Mouse (Mus musculus) limb, embryonic 12.5 days (tissue): ENCODE measurements around the gene Sycn. TPM values are rescaled to one million over a fixed set of nuclear protein-coding genes. Genes with fewer than 3 reads are reported as not detected.

Experiments
- ATAC-seq: fragments of 200-750 bp; cut with Nextera tagmentation; 2 replicates; pipeline ENCODE4 v1.8.0; 2017; ENCODE audit warnings: low read depth, moderate TSS enrichment; ENCODE audit not compliant: insufficient number of reproducible peaks, insufficient read depth, low FRiP score, low TSS enrichment
- H3K27ac ChIP-seq: fragments of 300-500 bp; sonication (generic); 2 replicates; pipeline ENCODE4 v1.5.1; 2016; ENCODE audit warnings: mild to moderate bottlenecking, moderate library complexity
- H3K27me3 ChIP-seq: fragments of 300-500 bp; sonication (generic); 2 replicates; pipeline ENCODE4 v1.6.1; 2016; ENCODE audit warnings: mild to moderate bottlenecking, moderate library complexity
- H3K36me3 ChIP-seq: fragments of 300-500 bp; sonication (generic); 2 replicates; pipeline ENCODE4 v1.6.1; 2016; ENCODE audit warnings: mild to moderate bottlenecking, moderate library complexity
- H3K4me1 ChIP-seq: fragments of 300-500 bp; sonication (generic); replicated peaks from 2 replicates; pipeline ENCODE4 v1.6.1; 2016
- H3K4me2 ChIP-seq: fragments of 300-500 bp; sonication (generic); 2 replicates; pipeline ENCODE4 v1.6.1; 2016; ENCODE audit warnings: mild to moderate bottlenecking, moderate library complexity
- H3K4me3 ChIP-seq: fragments of 300-500 bp; sonication (generic); replicated peaks from 2 replicates; pipeline ENCODE4 v1.5.1; 2016; ENCODE audit warnings: mild to moderate bottlenecking
- H3K9ac ChIP-seq: fragments of 300-500 bp; sonication (generic); replicated peaks from 2 replicates; pipeline ENCODE4 v1.6.1; 2016; ENCODE audit warnings: mild to moderate bottlenecking, moderate library complexity
- H3K9me3 ChIP-seq: fragments of 300-500 bp; sonication (generic); 2 replicates; pipeline ENCODE4 v1.6.1; 2016; ENCODE audit warnings: mild to moderate bottlenecking, moderate library complexity
- WGBS: fragments of 180-500 bp; shearing (Covaris S2); methylation state at CpG from one replicate; pipeline ENCODE4 v1.1.7; 2016; 5-methylcytosine and 5-hydroxymethylcytosine counted together
- polyA plus RNA-seq: library from polyadenylated mRNA; unstranded; fragments of >200 nt; fragmentation: Nextera tagmentation; extraction: Ambion mirVana; gene quantifications from 2 replicates; pipeline ENCODE4 v1.2.1, GENCODE M21; 2016

Gene Sycn
- polyA plus RNA-seq, 1 experiment from 2014 or later, result not detected

DNA sequence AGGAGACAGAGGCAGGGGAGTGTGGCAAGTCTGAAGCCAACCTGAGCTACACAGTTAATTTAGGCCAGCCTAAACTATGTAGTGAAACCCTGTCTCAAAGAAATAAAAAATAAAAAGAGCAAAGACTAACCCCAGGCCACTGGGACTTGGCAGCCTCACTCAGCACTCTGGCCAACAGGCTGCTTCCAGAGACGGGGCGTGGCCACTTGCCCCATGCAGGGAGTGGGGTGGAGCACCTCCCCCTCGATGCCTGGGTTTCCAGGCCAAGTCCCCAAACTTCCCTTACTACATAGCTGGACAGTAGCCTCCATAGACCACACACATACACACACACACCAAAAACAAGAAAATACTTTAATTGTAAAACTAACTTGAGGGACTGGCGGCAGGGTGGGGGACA is 17.8 kb downstream of the Sycn start:
- Histone ChIP-seq H3K9me3 (no peaks in the 10 kb centered on the region), H3K27me3 (no peaks in the 10 kb centered on the region), H3K36me3 (peaks cover 49% of the 10 kb centered on the region), H3K27ac (no peak overlapping the region), H3K9ac (no peak overlapping the region), H3K4me3 (no peak overlapping the region), H3K4me1 (peaks cover 10% of the 10 kb centered on the region), H3K4me2 (no peak overlapping the region)
- ATAC-seq, result no peak
- WGBS, result 46% methylated on average over 4 of the region's 4 CpGs

DNA sequence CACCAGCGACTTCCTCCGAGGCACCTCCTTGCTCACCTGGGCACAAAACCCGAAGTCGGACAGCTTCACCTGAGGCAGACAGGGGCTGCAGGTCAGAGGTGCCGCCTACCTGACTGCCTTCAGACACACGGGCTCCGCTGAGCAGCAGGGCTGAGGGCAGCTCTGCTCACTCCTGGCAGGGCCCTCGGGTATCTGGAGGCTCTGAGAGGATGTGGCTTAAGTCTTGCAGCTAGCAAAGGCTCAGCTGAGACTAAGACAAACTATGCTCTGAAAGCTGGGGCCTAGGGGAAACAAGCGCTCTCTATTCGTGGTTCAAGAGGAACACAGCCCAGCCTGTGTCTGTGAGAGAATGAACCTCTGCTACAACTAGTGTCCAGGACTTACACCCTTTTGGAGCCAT is 20.2 kb downstream of the Sycn start:
- Histone ChIP-seq H3K27ac (no peak overlapping the region), H3K9ac (no peak overlapping the region), H3K27me3 (no peaks in the 10 kb centered on the region), H3K9me3 (no peaks in the 10 kb centered on the region), H3K4me3 (no peak overlapping the region), H3K36me3 (peaks cover 73% of the 10 kb centered on the region), H3K4me1 (peaks cover 10% of the 10 kb centered on the region), H3K4me2 (no peak overlapping the region)
- 90% methylated on average over 10 of the region's 10 CpGs for WGBS
- no peak for ATAC-seq

DNA sequence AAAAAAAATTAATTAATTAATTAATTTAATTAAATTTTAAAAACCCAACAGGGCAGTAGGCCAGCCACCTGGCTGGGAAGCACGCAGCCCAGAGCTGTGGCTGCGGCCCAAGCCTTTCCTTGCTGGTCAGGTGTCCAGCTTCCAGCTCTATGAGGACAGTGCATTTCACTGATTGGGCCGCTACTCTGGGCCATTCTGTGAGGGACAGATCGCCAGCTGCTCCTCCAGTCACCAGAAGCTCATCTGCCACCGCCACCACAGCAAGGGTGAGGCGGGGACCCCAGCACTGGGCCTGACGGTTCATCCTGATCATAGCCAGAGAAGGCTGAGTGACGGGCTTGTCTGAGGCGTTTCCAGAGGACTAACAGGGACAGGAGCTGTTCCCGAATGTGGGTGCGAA is 21.3 kb downstream of the Sycn start:
- H3K9ac ChIP-seq, result no peak overlapping the region
- no peak overlapping the region for H3K27ac ChIP-seq
- H3K4me1 ChIP-seq, result peaks cover 5% of the 10 kb centered on the region; the same call in 1 of the 2 replicates
- no peak for ATAC-seq
- H3K9me3 ChIP-seq, result no peaks in the 10 kb centered on the region
- no peak overlapping the region for H3K4me2 ChIP-seq
- WGBS, result 94% methylated on average over 11 of the region's 11 CpGs
- H3K36me3 ChIP-seq, result peaks cover 84% of the 10 kb centered on the region
- no peaks in the 10 kb centered on the region for H3K27me3 ChIP-seq
- no peak overlapping the region for H3K4me3 ChIP-seq

DNA sequence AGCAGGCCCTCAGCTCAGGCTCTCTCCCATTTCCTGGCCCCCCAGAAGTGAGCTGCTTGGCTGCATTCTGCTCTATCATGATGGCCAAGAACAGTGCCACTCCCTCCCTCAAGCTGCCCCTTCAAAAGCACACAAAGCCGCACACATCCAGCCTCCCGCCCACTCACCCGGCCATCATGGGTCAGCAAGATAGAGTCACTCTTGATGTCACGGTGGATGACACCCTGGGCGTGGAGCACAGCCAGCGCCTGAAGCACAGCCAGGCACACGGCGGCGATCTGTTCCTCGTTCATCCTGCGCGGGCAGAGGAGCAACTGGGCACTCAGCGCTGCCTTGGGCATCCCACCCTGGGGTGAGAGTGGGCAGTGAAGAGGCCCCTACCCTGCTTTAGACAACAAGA is 21.7 kb downstream of the Sycn start:
- ATAC-seq, result no peak
- Histone ChIP-seq H3K9ac (no peak overlapping the region), H3K36me3 (peaks cover 88% of the 10 kb centered on the region), H3K4me3 (no peak overlapping the region), H3K27ac (no peak overlapping the region), H3K9me3 (no peaks in the 10 kb centered on the region), H3K27me3 (no peaks in the 10 kb centered on the region), H3K4me2 (no peak overlapping the region), H3K4me1 (peaks cover 5% of the 10 kb centered on the region; the same call in 1 of the 2 replicates)
- WGBS, result 94% methylated on average over 13 of the region's 13 CpGs

DNA sequence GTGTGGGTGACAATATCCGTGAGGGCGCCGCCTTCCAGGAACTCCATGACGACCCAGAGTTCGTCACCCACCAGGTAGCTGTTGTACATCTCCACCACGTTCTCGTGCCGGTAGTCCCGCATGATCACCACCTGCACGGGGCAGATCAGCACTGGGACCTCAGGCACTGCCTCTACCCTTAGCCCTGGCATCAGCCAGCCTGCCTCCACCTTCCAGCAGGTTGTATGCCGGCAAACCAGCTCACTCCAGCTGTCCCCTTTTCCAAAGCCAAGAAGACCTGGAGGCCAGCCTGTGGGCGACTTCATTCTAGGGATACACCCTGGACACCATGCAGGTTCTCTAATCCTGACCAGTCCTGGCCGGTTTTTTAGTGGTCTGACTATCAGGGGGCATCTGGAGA is 22.3 kb downstream of the Sycn start:
- Histone ChIP-seq H3K4me2 (no peak overlapping the region), H3K27ac (no peak overlapping the region), H3K36me3 (peaks cover 94% of the 10 kb centered on the region), H3K27me3 (no peaks in the 10 kb centered on the region), H3K9ac (no peak overlapping the region), H3K9me3 (no peaks in the 10 kb centered on the region), H3K4me3 (no peak overlapping the region), H3K4me1 (peaks cover 5% of the 10 kb centered on the region; the same call in 1 of the 2 replicates)
- WGBS, result 94% methylated on average over 13 of the region's 13 CpGs
- ATAC-seq, result no peak

DNA sequence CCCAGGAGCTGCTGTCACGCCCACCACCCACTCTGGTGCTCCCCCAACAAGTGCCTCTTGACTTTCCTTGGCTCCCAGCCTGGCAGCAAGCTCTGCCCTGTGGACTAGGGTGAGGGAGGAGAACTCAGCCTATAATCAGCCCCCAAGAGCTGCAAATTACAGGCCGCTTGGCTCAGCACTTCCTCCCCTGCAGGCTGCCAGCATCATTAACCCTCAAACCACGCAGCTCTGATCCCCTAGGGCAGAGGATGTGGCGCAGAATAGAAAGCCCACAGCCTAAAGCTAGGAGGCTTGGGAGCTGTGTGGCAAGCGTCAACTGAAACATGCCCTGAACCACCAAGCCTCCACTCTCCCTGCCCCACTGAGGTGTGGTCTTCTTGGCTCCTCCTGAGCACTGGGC is 24.7 kb downstream of the Sycn start:
- 72% methylated on average over 5 of the region's 5 CpGs for WGBS
- H3K27me3 ChIP-seq, result no peaks in the 10 kb centered on the region
- no peak overlapping the region for H3K4me2 ChIP-seq
- peaks cover 93% of the 10 kb centered on the region for H3K36me3 ChIP-seq
- no peaks in the 10 kb centered on the region for H3K9me3 ChIP-seq
- H3K4me3 ChIP-seq, result no peak overlapping the region
- no peak for ATAC-seq
- no peak overlapping the region for H3K27ac ChIP-seq
- no peak overlapping the region for H3K9ac ChIP-seq
- H3K4me1 ChIP-seq, result peaks cover 4% of the 10 kb centered on the region

- H3K4me2 ChIP-seq, result no peak overlapping the region
- H3K4me3 ChIP-seq, result no peak overlapping the region
- no peaks in the 10 kb centered on the region for H3K9me3 ChIP-seq
- no peak for ATAC-seq
- H3K36me3 ChIP-seq, result peaks cover 75% of the 10 kb centered on the region
- H3K27me3 ChIP-seq, result no peaks in the 10 kb centered on the region
- WGBS, result 87% methylated on average over 4 of the region's 4 CpGs
- H3K4me1 ChIP-seq, result peaks cover 20% of the 10 kb centered on the region
- H3K27ac ChIP-seq, result no peak overlapping the region
- H3K9ac ChIP-seq, result no peak overlapping the region
Observed at GRCm38 (mm10) chr7:28567539-28567938, 26.9 kb downstream of the Sycn start.

GRCm38 (mm10) chr7:28568253-28568652 is 27.6 kb downstream of the Sycn start:
- no peak overlapping the region for H3K4me3 ChIP-seq
- H3K27ac ChIP-seq, result no peak overlapping the region
- peaks cover 20% of the 10 kb centered on the region for H3K4me1 ChIP-seq
- H3K27me3 ChIP-seq, result no peaks in the 10 kb centered on the region
- no peaks in the 10 kb centered on the region for H3K9me3 ChIP-seq
- no peak overlapping the region for H3K4me2 ChIP-seq
- no peak overlapping the region for H3K9ac ChIP-seq
- no peak for ATAC-seq
- peaks cover 68% of the 10 kb centered on the region for H3K36me3 ChIP-seq

GRCm38 (mm10) chr7:28570291-28570981 is 29.8 kb downstream of the Sycn start:
- 66% methylated on average over 12 of the region's 12 CpGs for WGBS
- Histone ChIP-seq H3K4me2 (peak overlapping the region; percentile 19; the same call in 1 of the 2 replicates), H3K36me3 (peaks cover 46% of the 10 kb centered on the region), H3K4me3 (no peak overlapping the region), H3K27ac (peak overlapping the region; percentile 42; the same call in 1 of the 2 replicates), H3K9me3 (no peaks in the 10 kb centered on the region), H3K27me3 (no peaks in the 10 kb centered on the region), H3K4me1 (peaks cover 24% of the 10 kb centered on the region), H3K9ac (no peak overlapping the region)
- ATAC-seq, result no peak

- peaks cover 39% of the 10 kb centered on the region for H3K36me3 ChIP-seq
- ATAC-seq, result no peak
- H3K4me2 ChIP-seq, result no peak overlapping the region; the same call in 1 of the 2 replicates
- H3K9ac ChIP-seq, result no peak overlapping the region
- peak overlapping the region; percentile 42 for H3K27ac ChIP-seq
- H3K4me1 ChIP-seq, result peaks cover 31% of the 10 kb centered on the region
- 34% methylated on average over 5 of the region's 5 CpGs for WGBS
- no peaks in the 10 kb centered on the region for H3K27me3 ChIP-seq
- no peaks in the 10 kb centered on the region for H3K9me3 ChIP-seq
- no peak overlapping the region for H3K4me3 ChIP-seq
Observed at GRCm38 (mm10) chr7:28570982-28571682, 30.4 kb downstream of the Sycn start.

DNA sequence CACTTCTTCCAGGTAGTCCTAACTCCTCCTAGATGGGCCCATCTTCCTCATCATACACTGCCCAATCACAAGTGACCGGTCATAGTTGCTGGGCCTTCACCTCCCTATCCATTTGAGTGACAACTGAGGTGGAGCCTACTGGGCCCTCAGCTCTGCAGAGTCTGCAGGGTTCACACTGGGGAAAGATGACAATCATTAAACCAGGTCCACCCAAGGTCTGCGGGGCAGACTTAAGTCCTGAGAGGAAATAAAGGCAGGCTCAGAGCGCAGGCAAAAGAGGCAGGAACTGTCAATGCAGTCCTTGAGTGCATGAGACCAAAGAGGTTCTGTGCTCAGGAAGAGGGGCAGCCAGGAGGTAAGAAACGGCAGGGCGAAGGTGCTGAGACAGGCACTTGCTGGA is 32.0 kb downstream of the Sycn start:
- WGBS, result 89% methylated on average over 5 of the region's 5 CpGs
- Histone ChIP-seq H3K4me1 (peaks cover 46% of the 10 kb centered on the region), H3K4me2 (no peak overlapping the region), H3K36me3 (peaks cover 24% of the 10 kb centered on the region), H3K4me3 (no peak overlapping the region), H3K9ac (no peak overlapping the region), H3K27me3 (no peaks in the 10 kb centered on the region), H3K27ac (no peak overlapping the region), H3K9me3 (no peaks in the 10 kb centered on the region)
- ATAC-seq, result no peak
